Mouse (Mus musculus) cerebellum, adult 8-10 months (tissue): ENCODE measurements around the gene Klk10.

Experiments
- DNase-seq: peaks from one replicate; pipeline ENCODE4 v3.0.0; 2022

Gene Klk10

DNA sequence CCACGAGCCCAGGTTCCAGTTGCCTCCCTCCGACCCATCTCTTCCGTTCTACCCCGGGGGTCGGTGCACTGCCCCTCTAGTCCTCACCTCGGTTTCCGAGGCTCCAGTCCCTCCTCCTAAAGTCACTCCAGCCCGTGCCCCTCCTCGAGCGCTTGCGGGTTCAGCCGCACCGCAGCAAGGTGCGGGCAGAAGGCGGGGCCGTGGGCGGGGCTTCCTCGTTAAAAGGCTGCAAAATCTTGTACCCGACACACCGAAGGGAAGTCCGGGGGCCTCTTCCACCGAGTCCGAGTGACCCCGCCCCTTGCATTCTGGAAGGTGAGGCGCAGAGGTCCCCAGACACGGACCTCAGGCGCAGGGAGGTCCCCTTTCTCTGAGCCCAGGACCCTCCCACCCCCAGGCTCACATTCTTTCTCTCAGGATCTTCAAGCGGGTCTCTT lies 16.5 kb downstream of the Klk10 start, which contains the start of gene Klk8:
Klk8 (plus strand) TSS at position 245 of the 437 bp plus-strand sequence.
- no peak for DNase-seq

DNA sequence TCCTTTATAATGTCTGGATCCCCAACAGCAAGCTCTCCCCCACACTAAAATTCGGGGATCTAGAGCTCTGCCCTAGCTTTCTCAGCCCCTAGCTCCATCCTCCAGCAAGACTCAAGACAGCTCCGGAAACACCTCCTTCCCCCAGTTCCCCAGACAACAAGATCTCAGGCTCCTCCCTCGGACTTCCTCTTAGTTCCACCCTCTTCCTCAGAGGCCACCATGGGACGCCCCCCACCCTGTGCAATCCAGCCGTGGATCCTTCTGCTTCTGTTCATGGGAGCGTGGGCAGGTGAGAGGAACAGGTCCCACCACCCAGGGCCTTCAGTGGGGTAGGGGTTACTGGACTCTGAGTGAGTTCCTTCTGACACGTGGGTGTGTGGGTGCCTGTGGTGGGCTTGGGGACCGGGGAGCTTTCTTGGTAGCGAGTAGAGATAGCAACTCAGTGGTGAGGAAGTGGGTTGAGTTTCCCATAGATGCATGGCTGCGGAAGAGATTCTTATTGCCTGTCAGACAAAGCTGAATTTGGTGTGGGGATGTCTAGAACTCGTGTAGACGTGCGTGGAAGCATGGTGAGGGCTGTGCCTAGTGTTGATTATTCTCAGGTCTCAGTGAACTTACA lies 17.1 kb downstream of the Klk10 start:
- no peak for DNase-seq

DNA sequence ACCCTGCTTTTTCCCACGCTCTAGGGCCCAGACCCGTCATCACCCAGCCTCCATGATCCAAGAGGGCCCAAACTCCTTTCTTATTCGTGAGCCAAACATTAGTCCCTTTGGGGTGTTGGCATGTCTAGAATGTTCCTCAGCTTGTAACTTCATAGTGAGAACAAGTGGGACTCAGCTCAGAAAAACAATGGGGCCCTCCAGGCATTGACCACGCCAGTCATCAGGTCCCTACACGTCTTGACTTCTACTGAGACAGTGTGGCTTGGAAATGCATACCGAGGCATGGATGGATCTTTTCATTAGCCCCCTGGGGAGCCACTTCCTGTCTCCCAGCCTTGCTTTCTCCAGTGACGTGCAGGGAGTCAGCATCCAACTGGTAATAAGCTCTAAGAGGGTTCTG lies 19.0 kb downstream of the Klk10 start:
- DNase-seq, result no peak

DNA sequence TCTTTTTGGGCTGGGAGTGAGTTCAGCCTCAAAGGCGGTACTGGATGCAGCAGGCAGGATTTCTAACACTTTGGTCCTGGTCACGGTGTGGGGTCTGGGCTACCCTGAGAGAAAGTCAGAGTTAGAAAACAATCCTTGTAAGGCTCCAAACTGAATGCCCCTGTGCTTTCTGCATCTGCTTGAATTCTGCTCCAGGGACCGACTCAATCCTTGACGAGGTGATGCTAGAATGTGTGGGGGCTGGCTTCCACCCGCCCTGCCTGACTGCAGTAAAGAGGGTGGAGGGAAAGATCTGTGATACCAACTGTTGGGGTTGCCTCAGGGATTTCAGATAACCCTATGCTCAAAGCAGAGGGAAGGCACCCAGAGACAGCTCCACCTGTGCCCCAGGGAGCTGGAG lies 30.2 kb downstream of the Klk10 start, which contains the start of gene Klk7:
Klk7 (plus strand) TSS at position 301 of the 400 bp plus-strand sequence.
- no peak for DNase-seq

DNA sequence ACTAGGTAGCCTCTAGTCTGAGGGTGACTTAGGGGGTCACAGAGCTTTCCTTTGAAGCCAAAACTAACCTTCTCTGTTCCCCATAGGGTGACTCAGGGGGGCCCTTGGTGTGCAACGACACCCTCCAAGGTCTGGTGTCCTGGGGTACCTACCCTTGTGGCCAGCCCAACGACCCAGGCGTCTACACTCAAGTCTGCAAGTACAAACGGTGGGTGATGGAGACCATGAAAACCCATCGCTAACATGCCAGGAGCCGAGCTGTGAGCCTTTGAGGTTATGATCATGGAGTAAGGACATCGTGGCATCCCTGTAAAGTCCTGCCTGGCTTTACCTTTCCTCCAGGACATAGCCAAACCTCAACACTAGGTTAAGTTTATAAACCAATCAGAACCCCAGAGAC lies 34.4 kb downstream of the Klk10 start:
- DNase-seq, result no peak

DNA sequence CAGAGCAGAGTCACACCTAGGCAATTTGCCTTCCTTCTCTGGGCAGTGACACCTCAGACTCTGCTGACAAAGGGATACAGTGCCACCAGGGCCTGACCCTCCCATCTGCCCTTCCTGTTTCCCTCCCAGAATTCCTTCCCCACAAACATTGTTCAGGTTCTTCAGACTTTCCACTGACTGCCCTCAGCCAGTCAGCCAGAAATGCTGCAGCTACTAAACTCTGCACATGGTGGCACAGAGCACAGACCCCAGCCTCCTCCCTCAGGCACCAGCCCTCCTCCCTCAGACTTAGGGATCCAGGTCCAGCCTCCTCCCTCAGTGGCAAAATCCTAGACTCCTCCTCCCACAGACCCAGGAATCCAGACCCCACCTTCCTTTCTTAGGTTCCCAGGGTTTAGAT lies 35.9 kb downstream of the Klk10 start:
- no peak for DNase-seq

DNA sequence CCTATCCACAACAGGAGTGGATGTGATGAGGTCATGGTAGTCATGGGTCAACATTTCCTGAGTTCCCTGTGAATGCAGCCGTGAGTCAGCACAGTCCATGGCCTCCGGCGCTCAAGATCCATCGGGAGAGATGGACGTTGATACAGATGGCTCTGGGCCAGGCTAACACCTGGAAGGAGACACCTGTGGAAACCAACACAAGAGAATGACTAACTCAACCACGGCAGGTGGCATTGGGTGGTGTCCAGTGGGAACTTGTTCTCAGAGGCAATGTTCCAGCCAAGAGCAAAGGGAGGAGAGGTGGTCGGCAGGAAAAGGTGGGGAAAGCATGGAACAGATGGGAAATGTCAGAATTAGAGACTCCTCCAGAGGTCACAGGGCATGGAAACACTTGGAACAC lies 40.7 kb downstream of the Klk10 start:
- no peak for DNase-seq

DNA sequence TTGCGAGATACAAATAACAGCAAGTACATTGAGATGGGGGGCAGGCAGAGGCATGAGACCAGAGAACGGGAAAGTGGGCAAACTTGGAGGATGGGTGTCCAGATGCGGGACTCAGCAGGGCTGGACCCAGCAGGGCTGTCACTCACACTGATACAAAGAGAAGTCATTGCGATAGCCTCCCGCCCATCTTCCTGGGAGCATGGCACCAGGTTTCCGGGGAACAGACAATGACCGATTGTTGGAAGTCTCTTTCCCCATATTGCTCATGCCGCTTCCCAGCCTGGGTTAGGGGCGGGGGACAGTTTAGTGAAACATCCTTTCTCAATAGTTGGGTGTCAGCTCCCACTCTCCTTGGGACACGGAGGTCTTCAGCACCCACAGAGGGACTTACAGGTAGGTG lies 43.4 kb downstream of the Klk10 start, which contains the start of gene Klk6:
Klk6 (plus strand) TSS at position 301 of the 400 bp plus-strand sequence.
- DNase-seq, result no peak

DNA sequence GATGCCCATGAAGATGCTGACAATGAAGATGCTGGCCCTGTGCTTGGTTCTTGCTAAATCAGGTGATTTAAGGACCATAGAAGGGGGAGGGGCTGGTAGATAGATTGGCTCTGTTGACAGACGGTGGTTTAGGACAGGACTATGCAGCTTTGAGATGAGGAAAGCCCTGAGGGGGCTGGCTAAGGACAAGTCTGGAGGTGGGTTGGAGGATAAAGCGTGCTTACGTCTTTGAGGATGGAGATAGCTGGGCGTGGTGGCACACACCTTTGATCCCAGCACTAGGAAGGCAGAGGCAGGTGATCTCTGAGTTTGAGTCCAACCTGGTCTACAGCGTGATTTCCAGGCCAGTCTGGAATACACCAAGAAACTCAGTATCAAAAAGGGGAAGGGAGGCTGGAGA lies 45.2 kb downstream of the Klk10 start:
- DNase-seq, result no peak

DNA sequence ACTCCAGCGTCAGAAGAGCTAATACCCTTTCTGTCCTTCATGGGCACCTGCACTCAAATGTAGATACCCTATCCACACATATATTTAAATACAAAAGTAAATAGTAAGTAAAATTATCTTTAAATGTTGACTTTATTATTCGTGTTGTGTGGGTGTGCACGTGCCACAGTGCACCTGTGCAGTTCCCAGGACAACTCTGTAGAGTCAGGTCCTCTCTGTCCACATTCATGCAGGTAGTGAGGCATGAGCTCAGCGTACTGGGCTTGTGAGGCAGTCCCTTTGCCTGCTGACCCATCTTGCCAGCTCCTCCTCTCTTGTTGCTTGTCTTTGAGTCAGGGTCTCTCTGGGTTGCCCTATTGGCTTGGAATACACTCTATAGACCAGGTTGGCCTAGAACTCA lies 46.9 kb downstream of the Klk10 start:
- DNase-seq, result no peak

DNA sequence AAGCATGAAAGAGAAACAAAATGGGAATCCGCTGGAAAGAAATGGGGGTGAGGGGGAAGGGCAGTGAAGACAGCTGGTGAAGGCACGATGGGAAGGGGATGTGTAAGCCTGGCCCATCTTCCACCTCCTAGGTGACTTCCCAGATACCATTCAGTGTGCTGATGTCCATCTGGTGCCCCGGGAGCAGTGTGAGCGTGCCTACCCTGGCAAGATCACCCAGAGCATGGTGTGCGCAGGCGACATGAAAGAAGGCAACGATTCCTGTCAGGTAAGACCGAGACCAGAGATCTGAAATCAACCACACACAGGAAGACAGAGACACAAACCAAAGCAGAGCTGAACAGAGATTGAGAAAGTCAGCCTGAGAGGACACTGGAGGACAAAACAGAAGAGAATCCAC lies 48.2 kb downstream of the Klk10 start:
- DNase-seq, result no peak
